Mouse (Mus musculus) liver (tissue): Measurements from ENCODE around the gene Tekt5.

Source experiments
- DNase-seq: peaks from one replicate; pipeline ENCODE4 v3.0.0-alpha.2; 2020; ENCODE audit warnings: mixed read lengths

The Tekt5 gene

DNA sequence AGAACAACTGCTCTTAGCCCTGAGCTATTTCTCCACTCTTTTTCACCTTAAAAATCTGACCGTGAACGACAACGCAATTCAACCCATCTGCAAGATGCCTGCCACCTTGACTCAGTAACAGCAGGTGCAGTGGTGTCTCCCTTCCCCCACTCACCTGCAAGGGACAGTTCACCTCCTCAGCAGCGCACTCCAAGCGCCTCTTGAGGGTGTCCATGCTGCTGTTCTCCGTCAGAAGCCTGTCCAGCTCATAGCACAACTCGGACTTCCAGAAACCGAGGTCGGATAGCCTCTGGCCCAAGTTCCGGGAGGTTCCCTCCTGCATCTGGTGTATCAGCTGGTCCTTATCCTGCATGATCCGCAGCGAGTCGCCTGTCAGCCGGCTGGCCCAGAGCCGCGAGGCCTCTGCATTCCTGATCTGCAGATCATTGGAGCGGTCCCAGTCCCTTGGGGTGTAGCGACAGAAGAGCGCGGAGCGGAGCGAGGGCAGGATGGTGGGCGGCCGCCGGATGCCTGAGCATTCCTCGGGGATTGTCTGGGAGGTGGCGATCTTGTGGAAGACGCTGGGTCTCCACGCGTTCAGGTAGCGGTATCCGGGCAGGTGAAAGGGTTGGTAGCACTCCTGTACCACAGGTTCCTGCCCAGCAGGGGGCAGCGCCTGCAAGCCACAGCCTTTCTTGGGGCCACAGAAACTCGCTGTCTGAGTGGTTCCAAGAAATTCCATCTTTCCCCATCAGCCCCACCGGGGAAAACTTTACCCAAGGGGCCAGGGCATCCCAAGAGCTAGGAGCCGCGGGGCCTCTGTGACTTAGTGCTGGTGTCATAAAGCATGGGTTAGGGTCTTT lies at the start of gene Tekt5:
TSS of gene Tekt5 (minus strand) at position 792 of the 842 bp plus-strand sequence.
- DNase-seq = peak; percentile 38

- no peak for DNase-seq
These were observed 48.4 kb upstream of the Tekt5 start for GRCm38 (mm10) chr16:10443723-10444122.

GRCm38 (mm10) chr16:10441761-10442160 lies 46.5 kb upstream of the Tekt5 start:
- DNase-seq = no peak

DNA sequence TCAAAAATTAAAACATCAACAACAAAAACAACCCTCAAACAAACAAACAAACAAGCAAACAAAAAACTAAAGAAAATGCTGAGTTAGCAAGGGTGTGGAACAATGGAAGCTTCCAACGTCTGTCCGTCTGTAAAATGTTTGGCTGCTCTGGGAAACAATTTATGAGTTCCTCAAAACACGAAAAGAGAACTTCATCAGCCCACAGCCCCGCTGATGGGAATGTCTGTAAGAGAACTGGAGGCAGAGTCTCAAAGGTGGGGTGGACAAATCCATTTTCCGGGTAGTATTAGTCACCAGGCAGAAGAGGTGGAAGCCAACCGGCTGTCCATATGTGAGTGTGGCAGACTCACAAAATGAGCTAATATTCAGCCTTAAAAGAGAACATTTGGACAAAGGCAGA lies 46.0 kb upstream of the Tekt5 start:
- no peak for DNase-seq

DNA sequence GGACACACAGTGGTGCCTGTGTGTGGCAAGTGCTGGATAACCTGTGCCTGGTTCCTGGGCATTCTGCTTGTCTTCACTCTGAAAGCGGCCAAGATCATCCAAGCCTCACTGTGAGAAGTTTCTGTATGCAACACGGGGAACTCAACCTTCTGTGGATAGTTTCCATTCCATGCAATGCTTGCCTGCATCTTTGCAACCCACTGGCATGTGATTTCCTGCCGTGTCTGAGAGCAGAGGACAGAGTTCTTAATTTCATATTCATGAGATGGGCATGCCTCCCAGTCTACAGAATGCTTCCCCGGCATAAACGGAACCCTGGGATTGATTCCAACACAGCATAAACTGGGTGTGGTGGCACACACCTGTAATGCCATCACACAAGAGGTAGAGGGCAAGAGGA lies 42.8 kb upstream of the Tekt5 start:
- DNase-seq = no peak

DNA sequence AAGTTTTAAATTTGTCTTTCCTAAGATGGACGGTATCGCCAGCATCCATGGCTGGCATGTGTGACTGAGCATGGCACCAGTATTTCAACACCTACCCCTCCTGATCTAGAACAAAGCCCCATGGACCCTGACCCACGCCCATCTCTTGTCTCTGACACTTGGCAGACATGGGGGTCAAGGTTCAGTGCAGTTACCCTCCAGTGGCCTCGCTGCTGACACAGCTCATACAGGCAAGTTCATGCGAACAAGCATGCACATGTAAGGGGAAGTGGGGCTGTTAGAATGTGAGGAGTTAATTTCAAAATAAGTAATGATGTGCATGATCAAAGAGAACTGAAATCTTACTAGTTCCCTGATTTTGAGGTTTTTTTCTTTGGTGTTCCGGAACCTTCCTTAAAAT lies 40.9 kb upstream of the Tekt5 start:
- no peak for DNase-seq

GRCm38 (mm10) chr16:10433344-10433743 lies 38.1 kb upstream of the Tekt5 start:
- DNase-seq = no peak

- no peak for DNase-seq
These were observed 37.1 kb upstream of the Tekt5 start for GRCm38 (mm10) chr16:10432387-10432786.

- DNase-seq = no peak
These were observed 36.6 kb upstream of the Tekt5 start for GRCm38 (mm10) chr16:10431911-10432310.

GRCm38 (mm10) chr16:10420447-10421054 lies 25.3 kb upstream of the Tekt5 start:
- DNase-seq = no peak

DNA sequence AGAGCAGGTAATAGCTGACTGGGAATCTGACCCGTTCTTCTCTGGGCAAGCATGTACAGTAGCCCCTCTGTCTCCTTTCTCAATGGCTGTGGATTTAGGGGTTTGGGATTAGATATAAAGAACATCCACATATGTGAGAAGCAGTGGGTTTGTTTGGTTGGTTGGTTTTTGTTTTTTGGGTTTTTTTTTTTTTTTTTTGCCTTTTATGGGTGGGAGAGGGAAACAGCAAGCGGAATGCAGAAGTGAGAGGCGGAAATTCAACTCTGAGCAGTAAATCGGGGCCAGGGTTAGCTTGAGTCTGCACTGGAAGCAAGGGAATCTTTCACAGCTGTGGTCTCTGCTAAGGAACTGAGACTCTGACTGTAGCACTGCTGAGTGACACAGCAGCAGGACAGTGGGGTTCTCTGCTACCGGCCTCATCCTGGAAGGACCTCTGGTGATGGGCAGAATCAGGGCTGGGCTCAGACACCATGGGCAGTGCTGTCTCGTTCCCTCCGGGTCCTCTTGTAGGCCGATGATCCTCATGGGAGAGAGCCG lies 22.5 kb upstream of the Tekt5 start:
- no peak for DNase-seq

- DNase-seq = no peak
These were observed 21.6 kb upstream of the Tekt5 start for GRCm38 (mm10) chr16:10416866-10417265.

DNA sequence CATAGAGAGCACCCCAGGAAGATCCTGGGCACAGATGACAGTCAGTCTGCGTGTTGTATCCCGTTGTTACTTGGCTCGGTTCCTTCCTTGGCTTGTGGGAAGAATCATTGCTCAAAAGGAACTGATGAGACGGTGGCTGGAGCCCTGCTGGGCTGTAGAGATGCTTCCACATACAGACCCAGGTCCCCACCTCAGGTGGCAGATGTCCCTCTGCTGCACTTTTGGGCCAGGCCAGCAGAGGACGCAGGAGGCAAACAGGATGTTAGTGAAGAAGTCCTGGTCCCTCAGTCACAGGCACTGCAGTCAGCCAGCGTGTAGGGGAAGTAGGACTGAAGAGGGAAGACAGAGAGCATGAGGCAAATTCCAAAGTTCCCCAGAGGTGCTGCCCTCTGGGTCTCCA lies 20.7 kb upstream of the Tekt5 start:
- peak; percentile 18 for DNase-seq

GRCm38 (mm10) chr16:10411764-10412746 lies 16.8 kb upstream of the Tekt5 start, which contains the start of gene Nubp1:
TSS of gene Nubp1 (plus strand) at chr16:10411948.
- DNase-seq = peak; percentile 97

- DNase-seq = peak; percentile 82
These were observed 3.9 kb upstream of the Tekt5 start for GRCm38 (mm10) chr16:10399160-10399559.

- no peak for DNase-seq
These were observed 3.5 kb upstream of the Tekt5 start for GRCm38 (mm10) chr16:10398755-10399154.

DNA sequence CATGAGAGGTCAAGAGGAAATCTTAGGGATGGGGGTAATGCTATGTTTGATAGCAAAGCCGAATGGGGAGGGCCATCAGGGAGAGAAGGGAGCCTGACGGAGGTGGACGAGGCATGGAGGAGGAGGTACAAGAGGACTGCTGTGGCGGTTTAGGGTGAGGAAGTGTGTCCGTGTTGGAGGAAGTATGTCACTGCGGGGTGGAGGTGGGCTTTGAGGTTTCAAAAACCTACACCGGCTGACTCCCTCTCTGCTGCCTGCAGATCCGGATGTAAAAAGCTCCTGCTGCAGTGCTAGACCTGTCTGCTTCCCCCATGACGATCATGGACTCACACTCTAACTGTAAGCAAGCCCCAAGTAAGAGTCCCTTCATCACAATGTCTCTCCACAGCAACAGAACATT lies 2.7 kb downstream of the Tekt5 start:
- DNase-seq = no peak

GRCm38 (mm10) chr16:10388634-10389365 lies 6.5 kb downstream of the Tekt5 start:
- peak; percentile 68 for DNase-seq

DNA sequence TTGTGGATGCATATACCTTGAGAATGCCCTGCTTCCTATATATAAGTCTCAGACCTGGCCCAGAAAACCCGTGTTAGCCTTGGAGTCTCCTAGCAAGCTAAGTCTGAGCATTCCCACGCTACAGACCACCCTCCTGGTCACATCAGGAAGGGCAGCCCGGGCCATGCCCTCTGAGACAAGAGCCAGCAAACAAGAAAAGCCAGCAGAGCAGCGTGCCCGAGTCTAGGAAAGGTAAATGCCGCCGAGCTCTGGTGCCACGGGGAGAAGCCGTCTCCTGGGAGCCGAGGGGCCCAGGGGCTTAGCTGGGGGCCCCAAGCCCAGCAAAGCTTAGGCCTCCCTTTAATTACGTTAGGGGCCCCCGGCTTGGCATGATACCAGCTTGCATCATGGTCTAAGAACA lies 10.0 kb downstream of the Tekt5 start:
- no peak for DNase-seq

GRCm38 (mm10) chr16:10384544-10384943 lies 10.7 kb downstream of the Tekt5 start:
- DNase-seq = peak; percentile 60

- peak; percentile 91 for DNase-seq
These were observed 11.2 kb downstream of the Tekt5 start for GRCm38 (mm10) chr16:10384060-10384497.

GRCm38 (mm10) chr16:10379531-10379930 lies 15.8 kb downstream of the Tekt5 start:
- no peak for DNase-seq
